Comparison of ENCODE assay signal across 25 mouse cellular contexts in genomic region chr2:104035595-104035994, GRCm38 (mm10). TPM values are rescaled to one million over a fixed set of nuclear protein-coding genes. Genes with fewer than 3 reads are reported as not detected.
A peak's percentile ranks its signal among the peaks of the same experiment; 100 is the strongest.
DNase-seq lines count a peak whose midpoint lies in the region; ATAC-seq lines count a peak whose summit lies in the region.
"Had no signal": no experiment of that assay in that cellular context is flagged by ENCODE, and none has a peak within 500 bp of the region (broad histone marks: within the 10 kb centered on the region; RNA-seq: fewer than 3 reads in every experiment).

No protein-coding gene starts in this region.

- H3K4me3 ChIP-seq in heart, embryonic 11.5 days (ENCODE audit: low read depth, low read length), result no peak overlapping the region
- H3K4me3 ChIP-seq: embryonic facial prominence, embryonic 10.5 days; hindbrain, embryonic 12.5 days; left cerebral cortex, adult 2 months; limb, embryonic 10.5 days; midbrain, embryonic 13.5 days; myocyte had no signal

- no peak overlapping the region for H3K27ac ChIP-seq in heart, embryonic 11.5 days (ENCODE audit: low read depth, low read length)
- H3K27ac ChIP-seq: embryonic facial prominence, embryonic 10.5 days; hindbrain, embryonic 12.5 days; left cerebral cortex, adult 2 months; limb, embryonic 10.5 days; midbrain, embryonic 13.5 days had no signal

- DNase-seq in frontal cortex, adult 2 months (ENCODE audit: extremely low spot score in 1 of 2, low spot score in 1 of 2), result no peak
- peak; percentile 31 for DNase-seq in heart, adult 8-10 months (ENCODE audit: low spot score)
- DNase-seq in gastrocnemius, postnatal 25 days, result peak; percentile 45
- DNase-seq in heart, postnatal 36 days, result peak; percentile 14 to 30
- no peak for DNase-seq in spleen, postnatal 36 days (ENCODE audit: low spot score in 2 of 2)
- DNase-seq in kidney, postnatal 25 days, result no peak

- peak; percentile 20; the same call in 1 of the 2 replicates for ATAC-seq in frontal cortex, adult (ENCODE audit: low TSS enrichment)
- ATAC-seq in heart, embryonic 11.5 days (replicated peaks; ENCODE audit: insufficient number of reproducible peaks, low FRiP score, low TSS enrichment), result no peak

- no peak overlapping the region for H3K9ac ChIP-seq in heart, embryonic 11.5 days (ENCODE audit: low read depth, low read length)
- H3K9ac ChIP-seq: hindbrain, embryonic 12.5 days; midbrain, embryonic 13.5 days had no signal

- WGBS in heart, embryonic 11.5 days (ENCODE audit: insufficient replicate concordance), result 66% methylated on average over 6 of the region's 6 CpGs

- no peaks in the 10 kb centered on the region for H3K9me3 ChIP-seq in heart, embryonic 11.5 days (replicated peaks; ENCODE audit: control insufficient read depth, low read length)
- H3K9me3 ChIP-seq: embryonic facial prominence, embryonic 10.5 days; G1E; hindbrain, embryonic 12.5 days; limb, embryonic 10.5 days; midbrain, embryonic 13.5 days had no signal

- H3K36me3 ChIP-seq in heart, embryonic 11.5 days (ENCODE audit: control insufficient read depth, insufficient read depth, low read length), result peaks cover 6% of the 10 kb centered on the region

- no peaks in the 10 kb centered on the region for H3K4me1 ChIP-seq in heart, embryonic 11.5 days (ENCODE audit: control insufficient read depth, insufficient read depth, low read length)
- H3K4me1 ChIP-seq: embryonic facial prominence, embryonic 10.5 days; hindbrain, embryonic 12.5 days; limb, embryonic 10.5 days had no signal

- H3K27me3 ChIP-seq in heart, embryonic 11.5 days (ENCODE audit: control insufficient read depth, insufficient read depth, low read length), result no peaks in the 10 kb centered on the region
- H3K27me3 ChIP-seq: hindbrain, embryonic 12.5 days; midbrain, embryonic 13.5 days had no signal

- no peak overlapping the region for H3K4me2 ChIP-seq in heart, embryonic 11.5 days
- H3K4me2 ChIP-seq: hindbrain, embryonic 12.5 days; midbrain, embryonic 13.5 days had no signal

- intact Hi-C loops in heart, postnatal 36 days (cut with DNase I), result loop anchor here (2.0 to 10.0 kb wide), 2 partner anchors 61 to 549 kb away; no protein-coding TSS in a partner anchor

RNA-seq across cellular contexts. Expression of gene 4931422A03Rik, which starts 7.4 kb away (rescaled TPM):
- not detected in 2 replicates for polyA plus RNA-seq in frontal cortex, adult 2 months (2012; rRNA removed)
- total RNA-seq in heart, adult 8-10 months (2022), result not detected
- 1.1 and 2.2 TPM in 2 replicates for polyA plus RNA-seq in heart, embryonic 11.5 days (2014; fragmentation: Nextera tagmentation; extraction: Ambion mirVana)
- not detected for total RNA-seq in gastrocnemius, postnatal 25 days (2021)
- not detected for total RNA-seq in heart, postnatal 36 days (2021)
- total RNA-seq: left cerebral cortex, adult 2 months had no signal
- polyA plus RNA-seq: G1E; kidney, adult 2 months had no signal

RNA-seq across cellular contexts. Expression of gene Fbxo3, which starts 8.1 kb away (rescaled TPM):
- polyA plus RNA-seq in frontal cortex, adult 2 months (2012; rRNA removed), result 50.2 and 53.9 TPM in 2 replicates
- total RNA-seq in heart, adult 8-10 months (2022), result 10 to 100 TPM; 51.5 to 57.2 (median 52.1) TPM
- 43.2 and 46.8 TPM in 2 replicates for polyA plus RNA-seq in heart, embryonic 11.5 days (2014; fragmentation: Nextera tagmentation; extraction: Ambion mirVana)
- total RNA-seq in gastrocnemius, postnatal 25 days (2021), result 10 to 100 TPM; 41.2 to 44.7 TPM
- 10 to 100 TPM; 55.3 to 56.7 TPM for total RNA-seq in heart, postnatal 36 days (2021)

RNA-seq across cellular contexts. Expression of gene Gm10912, which starts 30.0 kb away (rescaled TPM):
- 0.38 and 0.46 TPM in 2 replicates for polyA plus RNA-seq in frontal cortex, adult 2 months (2012; rRNA removed)
- total RNA-seq in heart, adult 8-10 months (2022), result under 1 TPM in 2 of 4 experiments, not detected in 2; 0.20 to 0.41 TPM
- not detected in 2 replicates for polyA plus RNA-seq in heart, embryonic 11.5 days (2014; fragmentation: Nextera tagmentation; extraction: Ambion mirVana)
- total RNA-seq in gastrocnemius, postnatal 25 days (2021), result under 1 TPM; 0.33 to 0.59 TPM
- under 1 TPM in 1 of 2 experiments, not detected in 1; 0.17 TPM for total RNA-seq in heart, postnatal 36 days (2021)
- total RNA-seq: common myeloid progenitor, adult 5-6 weeks had no signal
- polyA plus RNA-seq: embryonic facial prominence, embryonic 10.5 days; forebrain, embryonic 11.5 days; G1E; hindbrain, embryonic 12.5 days; limb, embryonic 10.5 days; midbrain, embryonic 13.5 days; myocyte; neural tube, embryonic 14.5 days; stomach, embryonic 14.5 days had no signal

RNA-seq across cellular contexts. Expression of gene Gm10799, which starts 32.8 kb away (rescaled TPM):
- polyA plus RNA-seq in frontal cortex, adult 2 months (2012; rRNA removed), result not detected in 2 replicates
- total RNA-seq in heart, adult 8-10 months (2022), result not detected
- polyA plus RNA-seq in heart, embryonic 11.5 days (2014; fragmentation: Nextera tagmentation; extraction: Ambion mirVana), result not detected in 2 replicates
- not detected for total RNA-seq in gastrocnemius, postnatal 25 days (2021)
- not detected for total RNA-seq in heart, postnatal 36 days (2021)
- total RNA-seq: adrenal gland, postnatal 4 days; common myeloid progenitor, adult 5-6 weeks; G1E; granulocyte monocyte progenitor cell, adult 5-6 weeks; left cerebral cortex, adult 2 months; megakaryocyte progenitor cell, adult 5-6 weeks had no signal
- polyA plus RNA-seq: embryonic facial prominence, embryonic 10.5 days; forebrain, embryonic 11.5 days; G1E; hindbrain, embryonic 12.5 days; kidney, adult 2 months; limb, embryonic 10.5 days; liver, embryonic 16.5 days; midbrain, embryonic 13.5 days; myocyte; neural tube, embryonic 14.5 days; stomach, embryonic 14.5 days; urinary bladder, adult 2 months had no signal

RNA-seq across cellular contexts. Expression of gene Cd59b, which starts 34.1 kb away (rescaled TPM):
- 4.0 and 6.1 TPM in 2 replicates for polyA plus RNA-seq in frontal cortex, adult 2 months (2012; rRNA removed)
- total RNA-seq in heart, adult 8-10 months (2022), result 1 to 10 TPM; 2.3 to 4.7 (median 3.4) TPM
- 8.7 and 15.7 TPM in 2 replicates for polyA plus RNA-seq in heart, embryonic 11.5 days (2014; fragmentation: Nextera tagmentation; extraction: Ambion mirVana)
- total RNA-seq in gastrocnemius, postnatal 25 days (2021), result 1 to 10 TPM; 2.6 to 3.6 TPM
- total RNA-seq in heart, postnatal 36 days (2021), result 1 to 10 TPM; 3.5 to 3.7 TPM
- total RNA-seq: granulocyte monocyte progenitor cell, adult 5-6 weeks had no signal
- polyA plus RNA-seq: G1E, myocyte had no signal

Comparison
In these comparisons a context has a peak if more than half of its experiments do, and no peak if none do; other contexts are left out.
1. DNase-seq: peak in heart, adult 8-10 months (single experiment), gastrocnemius, postnatal 25 days (single experiment) and heart, postnatal 36 days (2 of 2); none in frontal cortex, adult 2 months (0 of 2), spleen, postnatal 36 days (0 of 2) and kidney, postnatal 25 days (0 of 2).